Mouse (Mus musculus) erythroid progenitor cell, adult 5-6 weeks (primary cell): ENCODE measurements around the gene Myrf. TPM values are rescaled to one million over a fixed set of nuclear protein-coding genes. Genes with fewer than 3 reads are reported as not detected.
A peak's percentile ranks its signal among the peaks of the same experiment; 100 is the strongest.
"Not testable (repeated sequence)": the region's sequence is repeated elsewhere in the genome, so short reads cannot be mapped to it uniquely, and the experiment has no call there.

Experiments used
- ATAC-seq: replicated peaks from 2 replicates; pipeline ENCODE4 v1.8.0; 2016; ENCODE audit warnings: moderate number of reproducible peaks, mild to moderate bottlenecking, moderate TSS enrichment, inconsistent platforms; ENCODE audit not compliant: poor library complexity, low FRiP score, severe bottlenecking
- total RNA-seq, 2 experiments: library from RNA; stranded (forward) in 1 of 2; stranded (reverse) in 1 of 2; fragments of 150-400 nt in 1 of 2; fragments of 186-747, 209-891 nt in 1 of 2; gene quantifications; 2 replicates each; pipeline versions ENCODE4 v1.2.3 to v1.2.4; 2015 to 2017; ENCODE audit warnings: low replicate concordance in 2 of 2

Gene Myrf
- total RNA-seq, 2 experiments from 2014 or later = not detected

DNA sequence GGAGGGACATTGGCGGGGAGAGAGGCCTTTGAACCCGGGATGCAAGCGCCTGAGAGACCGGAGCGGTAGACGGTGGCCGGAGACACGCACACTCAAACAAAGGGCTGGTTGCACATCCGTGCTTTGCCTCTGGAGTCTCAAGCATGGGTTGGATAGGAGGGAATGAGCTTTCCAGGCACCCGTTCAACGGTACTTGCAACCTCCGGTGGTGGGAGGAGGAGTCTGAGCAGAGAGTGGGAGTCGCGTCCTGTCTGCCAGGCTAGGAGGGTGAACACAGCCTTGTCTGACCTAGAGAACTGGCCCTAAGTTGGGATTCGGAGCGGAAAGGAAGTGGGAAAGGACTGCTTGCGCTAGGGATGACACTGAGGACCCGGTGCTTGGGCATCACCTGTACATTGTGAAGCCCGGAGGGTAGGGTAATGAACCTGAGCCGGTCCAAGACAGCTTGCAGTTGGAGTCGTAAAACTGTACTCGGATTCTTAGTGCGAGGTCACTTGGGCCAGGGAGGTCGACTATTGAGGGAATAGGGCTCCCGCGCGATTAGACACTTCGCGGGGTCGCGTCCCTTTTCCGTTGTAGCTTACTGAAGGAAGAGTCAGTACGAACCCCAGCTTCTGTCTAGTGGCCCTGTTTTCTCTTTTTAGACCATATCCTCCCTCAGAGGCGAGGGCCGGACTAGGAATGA, 57.1 kb downstream of the Myrf start:
- ATAC-seq = peak; percentile 66

DNA sequence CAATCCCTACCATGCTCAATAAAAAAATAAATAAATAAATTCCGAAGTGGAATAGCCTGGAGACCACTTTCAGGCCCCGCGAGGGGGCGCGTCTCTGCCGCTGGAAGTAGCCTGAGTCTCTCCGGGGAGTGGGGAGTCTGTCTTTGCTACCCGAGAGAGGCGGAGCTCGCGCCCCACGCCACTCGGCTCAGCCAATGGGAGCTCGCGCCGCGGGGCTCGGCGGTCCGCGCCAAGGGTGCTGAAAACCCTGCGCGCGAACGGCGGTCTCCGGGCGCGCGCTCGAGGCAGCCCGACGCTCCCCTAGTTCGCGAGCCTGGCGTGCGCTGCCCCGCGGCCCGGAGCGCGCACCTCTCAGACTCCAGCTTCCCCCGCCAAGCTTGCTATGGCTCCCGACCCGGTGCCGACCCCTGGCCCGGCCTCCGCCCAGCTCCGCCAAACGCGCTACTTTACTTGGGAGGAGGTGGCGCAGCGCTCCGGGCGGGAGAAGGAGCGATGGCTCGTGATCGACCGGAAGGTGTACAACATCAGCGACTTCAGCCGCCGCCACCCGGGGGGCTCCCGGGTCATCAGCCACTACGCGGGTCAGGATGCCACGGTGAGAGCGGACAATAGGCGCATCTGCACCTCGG, 57.8 kb downstream of the Myrf start, which contains the start of gene Fads1:
TSS of gene Fads1 (plus strand) at position 219 of the 629 bp plus-strand sequence.
- peak; percentile 93 for ATAC-seq

DNA sequence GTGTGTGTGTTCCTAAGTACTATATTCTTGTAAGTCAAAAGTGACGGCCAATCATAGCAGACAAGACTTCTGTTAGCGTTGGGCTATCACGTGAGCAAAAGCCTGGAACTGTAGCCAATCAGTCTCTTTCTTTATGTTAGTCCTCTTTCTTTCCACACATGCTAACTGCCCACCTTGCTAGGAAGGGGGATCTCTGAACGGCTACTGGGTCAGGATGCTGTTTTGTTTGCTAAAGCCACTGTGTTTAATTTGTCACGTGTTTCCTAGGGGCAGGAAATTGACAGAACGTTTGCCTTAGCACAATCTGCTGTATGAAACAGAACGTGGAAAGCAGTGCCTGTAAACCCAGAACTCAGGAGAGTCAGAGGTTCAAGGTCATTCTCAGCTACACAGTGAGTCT, 58.4 kb downstream of the Myrf start:
- ATAC-seq = peak; percentile 74

DNA sequence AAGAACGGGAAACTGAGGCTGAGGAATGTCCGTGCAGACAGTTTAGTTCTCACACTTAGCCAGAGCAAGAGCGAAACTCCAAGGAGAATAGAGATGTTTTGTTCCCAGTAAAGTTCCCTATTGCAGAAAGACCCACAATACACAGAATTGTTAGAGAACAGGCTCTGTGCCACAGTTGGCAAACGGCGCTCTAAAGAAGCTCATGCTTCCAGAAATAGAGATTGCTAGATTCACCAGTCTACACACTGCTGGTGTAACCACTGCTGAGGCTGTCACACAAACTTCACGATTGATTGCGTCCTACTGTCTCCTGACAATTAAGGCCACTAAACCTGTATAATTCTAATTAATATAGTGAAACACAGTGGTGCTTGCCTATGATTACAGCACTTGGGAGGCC, 59.3 kb downstream of the Myrf start:
- no peak for ATAC-seq

DNA sequence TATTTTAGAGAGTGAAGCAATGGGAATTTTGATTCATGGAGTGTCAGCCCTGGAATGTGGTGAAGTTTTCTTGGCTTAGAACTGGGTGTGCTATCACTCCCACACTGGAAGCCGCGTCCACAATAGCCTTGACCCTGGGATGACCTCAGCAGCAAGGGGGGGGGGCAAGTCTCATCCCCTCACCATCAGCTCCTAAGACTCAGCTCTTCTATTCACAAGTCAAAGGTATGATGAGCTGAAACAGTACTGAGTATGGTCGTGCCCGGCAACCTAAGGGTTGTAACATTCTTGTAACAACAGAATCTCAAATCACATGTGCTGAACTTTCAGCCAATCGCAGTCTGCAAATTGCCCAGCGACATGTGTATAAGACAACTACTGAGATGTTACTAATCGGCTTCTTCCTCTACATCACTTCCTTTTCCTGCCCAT, 63.6 kb downstream of the Myrf start:
- no peak for ATAC-seq

DNA sequence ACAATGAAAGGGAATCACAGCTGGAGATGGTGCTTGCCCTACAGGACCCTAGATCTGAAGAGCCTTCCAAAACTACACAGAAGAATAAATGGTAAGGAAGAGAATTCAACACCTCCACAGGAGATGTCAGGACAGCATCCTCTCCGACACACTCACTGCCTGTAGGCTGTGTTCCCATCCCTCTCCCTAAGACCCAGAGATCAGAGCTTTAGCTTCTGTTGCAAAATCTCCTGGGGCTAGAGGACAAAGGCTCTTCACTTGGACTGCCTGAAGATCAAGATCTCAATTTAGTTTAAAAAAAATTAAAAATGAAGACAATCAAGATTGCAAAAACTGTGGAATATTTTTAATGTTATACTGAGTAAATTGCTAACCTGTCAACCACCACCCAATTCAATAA, 64.1 kb downstream of the Myrf start:
- no peak for ATAC-seq

DNA sequence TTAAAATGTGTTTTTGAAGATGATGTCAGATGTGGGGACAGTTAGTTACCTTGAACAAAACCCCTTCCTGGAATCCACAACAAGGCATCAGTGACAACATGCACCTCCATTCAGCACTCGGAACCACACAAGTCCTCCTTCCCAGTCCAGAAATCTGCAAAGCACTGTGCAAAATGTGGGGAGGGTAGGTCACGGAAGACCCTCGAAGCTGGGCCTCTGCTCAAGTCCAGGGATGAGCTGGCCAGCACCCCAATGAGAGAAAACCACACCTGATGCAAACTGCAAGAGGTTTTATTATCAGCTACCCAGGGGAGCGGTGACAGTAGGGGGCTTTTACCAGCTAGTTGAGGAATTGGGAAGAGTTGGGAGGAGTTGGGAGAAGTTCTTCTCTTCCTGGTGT, 65.6 kb downstream of the Myrf start:
- no peak for ATAC-seq

DNA sequence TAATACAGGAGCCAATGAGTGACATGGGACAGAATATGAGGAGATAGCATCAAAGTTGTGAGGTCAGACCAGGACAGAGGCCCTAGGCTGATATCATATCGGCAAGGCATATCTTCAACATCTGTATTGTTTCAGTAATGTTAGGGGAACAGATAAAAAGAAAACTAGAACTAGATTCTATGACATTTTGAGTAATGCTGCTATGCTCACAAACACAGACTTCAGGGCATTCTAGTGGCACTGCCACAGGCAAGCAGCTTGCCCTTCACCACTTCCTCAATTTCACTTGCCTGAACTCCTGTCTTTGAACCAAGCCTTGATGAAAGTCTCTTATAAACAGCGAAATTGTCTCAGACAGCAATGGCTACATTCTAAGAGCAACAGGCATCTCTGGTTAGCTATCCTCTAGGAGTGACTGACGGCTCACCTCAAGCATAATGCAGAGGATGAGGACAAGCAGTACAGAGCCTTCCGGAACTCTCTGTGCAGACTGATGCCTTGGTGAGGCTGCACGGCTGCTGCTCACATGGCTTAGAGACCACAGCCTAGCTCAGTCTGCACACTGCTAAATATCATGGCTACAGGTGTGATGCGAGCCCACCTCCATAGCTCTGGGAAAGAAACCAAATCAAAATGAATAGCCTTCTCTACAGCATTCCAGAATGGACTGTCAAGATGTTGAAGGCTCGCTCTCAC, 66.6 kb downstream of the Myrf start:
- ATAC-seq = peak; percentile 43

DNA sequence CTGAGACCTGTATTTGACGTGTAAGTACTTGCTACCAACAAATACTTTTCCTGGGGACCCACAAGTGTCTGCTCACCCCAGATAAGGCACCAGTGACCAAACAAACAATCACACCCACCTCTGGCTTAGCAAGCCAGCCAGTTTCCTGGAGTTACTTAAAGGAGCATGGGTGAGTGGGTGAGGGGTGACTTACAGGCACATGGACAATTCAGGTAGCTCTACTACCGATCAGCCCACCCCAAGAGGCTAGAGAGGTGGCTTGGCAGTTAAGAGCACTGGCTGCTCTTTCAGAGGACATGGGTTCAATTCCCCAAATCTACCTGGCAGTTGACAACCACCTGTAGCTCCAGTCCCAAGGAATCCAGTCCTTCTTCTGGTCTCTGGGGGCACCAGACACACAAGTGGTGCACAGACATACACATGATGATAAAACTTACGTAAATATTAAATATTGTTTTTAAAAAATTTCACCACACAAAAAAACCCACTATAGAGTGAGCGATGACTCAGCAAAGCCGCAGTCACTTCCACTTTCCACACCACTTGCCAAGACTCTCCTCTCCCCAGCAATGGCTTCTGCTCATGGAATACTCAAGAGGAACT, 67.3 kb downstream of the Myrf start:
- peak; percentile 94 for ATAC-seq

DNA sequence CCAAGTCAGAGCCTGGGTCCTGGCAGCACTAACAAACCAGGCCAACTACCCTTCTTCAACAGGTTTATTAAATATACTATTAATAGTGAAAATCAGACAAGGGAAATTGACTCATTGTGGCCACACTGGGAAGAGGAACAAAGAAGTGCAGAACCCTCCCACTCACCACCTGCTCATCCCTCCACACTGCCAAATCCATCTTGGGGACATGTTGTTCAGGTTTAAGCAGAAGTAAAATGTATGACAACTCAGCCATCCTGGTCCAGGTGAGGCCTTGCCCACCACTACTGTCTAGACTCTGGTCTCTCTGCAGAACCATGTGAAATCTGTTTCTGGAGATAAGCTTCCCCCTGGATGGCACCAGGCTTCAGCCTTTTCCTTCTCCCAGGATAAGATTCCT, 68.7 kb downstream of the Myrf start:
- ATAC-seq = no peak

DNA sequence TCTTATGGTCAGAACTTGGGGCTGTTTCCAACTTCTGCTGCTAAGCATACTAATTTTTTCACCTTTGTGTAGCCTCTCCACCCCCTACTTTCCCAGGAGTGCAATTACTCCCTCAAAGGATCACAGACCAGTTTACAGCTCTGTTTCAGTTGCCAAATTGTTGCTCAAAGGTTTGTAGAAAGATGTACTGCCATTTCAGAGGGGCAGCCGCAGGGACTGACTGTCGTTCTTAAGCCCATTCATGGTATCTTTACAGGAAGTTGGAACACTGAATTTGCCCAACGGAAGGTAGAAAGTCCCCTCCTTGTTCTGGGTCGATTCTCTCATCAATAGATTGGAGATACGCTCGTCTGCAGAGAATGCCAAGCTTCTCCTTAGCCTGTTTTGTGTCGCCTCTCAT, 69.2 kb downstream of the Myrf start:
- ATAC-seq = no peak

DNA sequence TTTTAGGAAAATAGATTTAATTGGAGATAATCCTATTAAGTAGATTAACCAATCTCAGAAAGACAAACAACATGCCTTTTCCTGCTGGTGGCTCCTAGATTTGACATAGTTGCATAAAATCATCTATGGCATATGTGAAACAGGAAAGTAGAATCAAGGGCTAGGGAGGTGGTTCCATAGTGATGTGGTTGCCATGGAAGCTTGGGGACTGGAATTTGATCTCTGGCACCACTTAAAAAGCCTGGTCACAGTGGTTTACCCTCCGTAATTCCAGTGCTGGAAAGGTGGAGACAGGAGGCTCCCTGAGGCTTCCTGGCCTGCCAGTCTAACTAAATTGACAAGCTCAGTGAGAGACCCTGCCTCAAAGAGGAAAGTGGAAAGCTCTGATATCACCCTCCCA, 70.1 kb downstream of the Myrf start:
- ATAC-seq = no peak

DNA sequence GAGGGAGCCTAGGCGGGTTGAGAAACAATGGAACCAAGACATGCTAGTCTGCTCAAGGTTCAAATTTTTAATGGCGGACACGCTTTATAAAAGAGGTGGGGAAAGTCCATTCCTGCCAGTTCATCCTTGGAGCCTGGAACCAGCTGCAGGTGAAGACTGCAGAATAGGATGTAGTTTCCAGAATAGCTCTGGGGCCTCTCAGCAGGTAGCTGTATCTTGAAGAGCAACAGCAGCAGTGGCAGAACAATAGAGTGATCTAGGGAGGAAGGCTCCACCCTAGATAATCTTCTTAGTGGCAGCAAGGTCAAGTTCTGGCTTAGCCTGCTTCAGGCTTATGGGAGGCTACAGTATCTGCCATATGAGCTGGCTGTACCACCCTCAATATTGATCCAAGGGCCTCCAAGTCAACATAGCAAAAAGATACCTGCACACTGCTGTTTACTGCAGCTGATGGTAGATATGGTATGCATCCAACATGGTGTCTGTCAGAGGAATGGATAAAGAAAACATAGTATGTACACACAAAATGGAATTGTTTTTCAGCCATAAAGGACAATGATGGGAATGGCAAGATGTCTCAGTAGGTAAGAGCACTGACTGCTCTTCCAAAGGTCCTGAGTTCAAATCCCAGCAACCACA, 70.7 kb downstream of the Myrf start:
- not testable (repeated sequence) for ATAC-seq

DNA sequence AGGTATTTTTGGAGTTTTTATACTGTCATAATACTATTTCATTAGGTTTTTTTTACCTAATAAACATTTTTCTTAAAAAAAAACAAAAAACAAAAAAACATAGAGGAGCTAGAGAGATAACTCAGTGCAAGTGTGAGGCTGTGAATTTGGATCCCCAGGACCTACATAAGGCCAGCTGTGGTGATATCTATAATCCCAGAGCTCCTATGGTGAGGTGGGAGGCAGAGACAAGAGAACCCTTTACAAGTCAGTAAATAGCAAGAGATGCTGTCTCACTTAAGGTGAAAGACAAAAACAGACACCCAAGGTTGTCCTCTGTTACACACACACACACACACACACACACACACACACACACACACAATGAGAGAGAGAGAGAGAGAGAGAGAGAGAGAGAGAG, 71.4 kb downstream of the Myrf start:
- ATAC-seq = no peak

DNA sequence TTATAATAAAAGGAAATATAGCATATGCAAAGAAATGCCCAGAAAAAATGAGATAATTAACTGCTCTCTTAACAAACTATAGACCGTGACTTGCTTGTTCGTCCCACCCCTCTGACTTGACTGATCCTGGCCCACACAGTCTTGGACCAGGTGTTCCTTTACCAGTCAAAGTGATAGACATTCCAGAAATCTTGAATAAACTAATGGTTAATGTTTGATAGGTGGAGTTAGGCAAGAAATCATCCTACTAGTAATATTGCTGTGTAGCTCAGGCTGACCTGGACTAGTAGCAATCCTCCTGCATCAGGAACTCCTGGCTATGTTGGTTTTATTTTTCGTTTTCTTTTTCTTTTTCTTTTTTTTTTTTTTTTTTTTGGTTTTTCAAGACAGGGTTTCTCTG, 72.1 kb downstream of the Myrf start:
- ATAC-seq = no peak

DNA sequence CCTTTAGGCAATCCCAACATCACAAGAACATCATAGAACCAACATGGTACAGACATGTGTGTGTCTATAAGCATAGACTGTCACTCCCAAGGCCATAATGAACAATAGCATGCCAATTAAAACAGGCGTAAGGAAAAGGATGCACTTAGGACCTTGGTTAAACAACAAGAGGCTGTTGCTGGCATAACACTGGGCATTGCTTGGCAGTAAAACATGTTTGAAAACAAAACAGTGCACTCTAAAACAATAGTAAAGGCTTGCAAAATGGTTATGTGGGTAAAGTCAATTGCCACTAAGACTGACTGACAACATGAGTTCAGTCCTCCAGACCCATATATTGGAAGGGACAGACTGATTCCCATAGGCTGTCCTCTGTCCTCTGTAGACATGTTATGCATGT, 72.6 kb downstream of the Myrf start:
- no peak for ATAC-seq

DNA sequence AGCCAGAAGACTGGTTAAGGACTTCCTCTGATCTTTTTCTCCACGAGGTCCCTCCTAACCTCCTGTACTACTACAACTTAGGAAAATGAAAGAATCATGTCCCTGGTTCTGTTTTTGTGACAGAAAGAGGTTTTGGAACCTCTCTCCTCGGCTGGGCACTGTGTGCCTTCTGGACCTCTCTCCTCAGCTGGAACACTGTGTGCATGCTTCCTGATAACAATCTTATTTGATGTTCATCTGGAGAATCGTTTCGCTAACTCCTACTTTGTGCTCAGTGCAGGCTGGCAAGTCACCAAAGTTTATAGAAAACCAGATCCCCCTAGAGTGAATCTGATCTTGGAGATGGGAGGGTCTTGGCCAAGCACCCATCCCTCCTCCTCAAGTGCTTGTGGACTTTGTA, 73.4 kb downstream of the Myrf start:
- no peak for ATAC-seq

DNA sequence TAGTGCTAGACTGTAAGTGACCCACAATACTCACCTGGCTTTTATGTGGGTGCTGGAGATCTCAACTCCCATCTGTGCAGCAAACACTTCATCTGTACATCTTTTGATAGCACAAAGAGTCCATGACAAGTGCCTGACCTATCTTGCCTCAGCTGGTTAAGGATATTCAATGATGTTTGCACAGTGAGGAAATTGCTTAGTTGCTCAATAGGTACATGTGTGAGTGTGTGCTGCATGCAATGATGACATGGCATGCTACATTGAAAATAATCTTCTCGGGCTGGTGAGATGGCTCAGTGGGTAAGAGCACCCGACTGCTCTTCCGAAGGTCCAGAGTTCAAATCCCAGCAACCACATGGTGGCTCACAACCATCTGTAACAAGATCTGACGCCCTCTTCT, 74.6 kb downstream of the Myrf start:
- ATAC-seq = not testable (repeated sequence)

DNA sequence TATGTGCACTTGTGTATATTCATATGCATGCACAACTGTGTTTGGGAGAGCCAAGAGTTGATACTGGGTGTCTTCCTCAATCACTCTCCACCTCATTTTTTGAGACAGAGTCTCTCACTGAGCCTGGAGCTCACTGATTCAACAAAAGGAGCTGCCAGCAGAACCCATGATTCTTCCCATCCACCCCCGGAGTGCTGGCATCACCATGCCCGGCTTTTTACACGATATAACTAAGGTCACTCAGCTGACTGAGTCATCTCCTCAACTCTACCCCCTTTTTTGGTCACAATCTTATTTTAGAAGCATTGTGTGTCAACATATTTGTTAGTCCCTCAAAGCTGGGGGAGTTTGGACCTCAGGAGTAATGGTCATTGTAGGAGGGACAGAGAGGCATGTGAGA, 76.7 kb downstream of the Myrf start:
- no peak for ATAC-seq
